Mouse (Mus musculus): ENCODE measurements around the gene Pola1. TPM values are rescaled to one million over a fixed set of nuclear protein-coding genes. Genes with fewer than 3 reads are reported as not detected.
"Not testable (repeated sequence)": the region's sequence is repeated elsewhere in the genome, so short reads cannot be mapped to it uniquely, and the experiment has no call there.

The Pola1 gene
- polyA plus RNA-seq, 1 experiment from 2014 or later = 3.0 TPM

GRCm38 (mm10) chrX:93502865-93503353 lies 129.0 kb downstream of the Pola1 start:
- no peak overlapping the region for H3K4me3 ChIP-seq (ENCODE audit: low read depth, low read length)
- no peak for TF ChIP-seq CTCF (IDR thresholded peaks at IDR 0.05; ENCODE audit: low read depth)
- H3K36me3 ChIP-seq (ENCODE audit: control insufficient read depth, insufficient read depth) = no peaks in the 10 kb centered on the region
- H3K27ac ChIP-seq (ENCODE audit: low read depth, low read length) = no peak overlapping the region
- 79% methylated on average over 2 of the region's 2 CpGs for WGBS
- no peak overlapping the region for H3K9ac ChIP-seq (ENCODE audit: low read depth, low read length)
- H3K4me1 ChIP-seq (replicated peaks; ENCODE audit: control insufficient read depth, insufficient read depth, low read length) = no peaks in the 10 kb centered on the region
- H3K9me3 ChIP-seq (ENCODE audit: control insufficient read depth) = no peaks in the 10 kb centered on the region
- no peak overlapping the region for H3K4me2 ChIP-seq (replicated peaks; ENCODE audit: low read depth)
- H3K27me3 ChIP-seq (replicated peaks; ENCODE audit: control insufficient read depth, insufficient read depth, low read length) = no peaks in the 10 kb centered on the region
- ATAC-seq = no peak

- no peak overlapping the region for H3K4me2 ChIP-seq (replicated peaks; ENCODE audit: low read depth)
- no peak overlapping the region for H3K4me3 ChIP-seq (ENCODE audit: low read depth, low read length)
- H3K4me1 ChIP-seq (replicated peaks; ENCODE audit: control insufficient read depth, insufficient read depth, low read length) = no peaks in the 10 kb centered on the region
- no peak overlapping the region for H3K9ac ChIP-seq (ENCODE audit: low read depth, low read length)
- H3K27me3 ChIP-seq (replicated peaks; ENCODE audit: control insufficient read depth, insufficient read depth, low read length) = no peaks in the 10 kb centered on the region
- H3K9me3 ChIP-seq (ENCODE audit: control insufficient read depth) = no peaks in the 10 kb centered on the region
- H3K27ac ChIP-seq (ENCODE audit: low read depth, low read length) = no peak overlapping the region
- TF ChIP-seq CTCF (IDR thresholded peaks at IDR 0.05; ENCODE audit: low read depth) = no peak
- WGBS = 88% methylated on average over 6 of the region's 6 CpGs
- ATAC-seq = no peak
- no peaks in the 10 kb centered on the region for H3K36me3 ChIP-seq (ENCODE audit: control insufficient read depth, insufficient read depth)
These were observed 134.4 kb downstream of the Pola1 start for GRCm38 (mm10) chrX:93497597-93497996.

GRCm38 (mm10) chrX:93465711-93466110 lies 166.2 kb downstream of the Pola1 start:
- Histone ChIP-seq H3K4me3 (ENCODE audit: low read depth, low read length) (no peak overlapping the region), H3K4me1 (replicated peaks; ENCODE audit: control insufficient read depth, insufficient read depth, low read length) (no peaks in the 10 kb centered on the region), H3K27me3 (replicated peaks; ENCODE audit: control insufficient read depth, insufficient read depth, low read length) (no peaks in the 10 kb centered on the region), H3K4me2 (replicated peaks; ENCODE audit: low read depth) (no peak overlapping the region), H3K36me3 (ENCODE audit: control insufficient read depth, insufficient read depth) (no peaks in the 10 kb centered on the region), H3K9ac (ENCODE audit: low read depth, low read length) (no peak overlapping the region), H3K9me3 (ENCODE audit: control insufficient read depth) (no peaks in the 10 kb centered on the region), H3K27ac (ENCODE audit: low read depth, low read length) (no peak overlapping the region)
- ATAC-seq = no peak
- TF ChIP-seq CTCF (IDR thresholded peaks at IDR 0.05; ENCODE audit: low read depth) = peak; percentile 55
- WGBS = 32% methylated on average over 1 of the region's 1 CpGs

GRCm38 (mm10) chrX:93429738-93430260 lies 202.2 kb downstream of the Pola1 start:
- ATAC-seq = no peak
- H3K27me3 ChIP-seq (replicated peaks; ENCODE audit: control insufficient read depth, insufficient read depth, low read length) = no peaks in the 10 kb centered on the region
- H3K4me2 ChIP-seq (replicated peaks; ENCODE audit: low read depth) = no peak overlapping the region
- no peak for TF ChIP-seq CTCF (IDR thresholded peaks at IDR 0.05; ENCODE audit: low read depth)
- no peak overlapping the region for H3K4me3 ChIP-seq (ENCODE audit: low read depth, low read length)
- H3K36me3 ChIP-seq (ENCODE audit: control insufficient read depth, insufficient read depth) = no peaks in the 10 kb centered on the region
- H3K9ac ChIP-seq (ENCODE audit: low read depth, low read length) = no peak overlapping the region
- no peak overlapping the region for H3K27ac ChIP-seq (ENCODE audit: low read depth, low read length)
- H3K4me1 ChIP-seq (replicated peaks; ENCODE audit: control insufficient read depth, insufficient read depth, low read length) = no peaks in the 10 kb centered on the region
- WGBS = 77% methylated on average over 6 of the region's 6 CpGs
- no peaks in the 10 kb centered on the region for H3K9me3 ChIP-seq (ENCODE audit: control insufficient read depth)

- Histone ChIP-seq H3K9ac (ENCODE audit: low read depth, low read length) (no peak overlapping the region), H3K4me2 (replicated peaks; ENCODE audit: low read depth) (no peak overlapping the region), H3K4me1 (replicated peaks; ENCODE audit: control insufficient read depth, insufficient read depth, low read length) (no peaks in the 10 kb centered on the region), H3K36me3 (ENCODE audit: control insufficient read depth, insufficient read depth) (no peaks in the 10 kb centered on the region), H3K4me3 (ENCODE audit: low read depth, low read length) (no peak overlapping the region), H3K9me3 (ENCODE audit: control insufficient read depth) (no peaks in the 10 kb centered on the region), H3K27ac (ENCODE audit: low read depth, low read length) (no peak overlapping the region), H3K27me3 (replicated peaks; ENCODE audit: control insufficient read depth, insufficient read depth, low read length) (no peaks in the 10 kb centered on the region)
- ATAC-seq = no peak
- TF ChIP-seq CTCF (IDR thresholded peaks at IDR 0.05; ENCODE audit: low read depth) = no peak
- WGBS = 88% methylated on average over 9 of the region's 9 CpGs
These were observed 202.8 kb downstream of the Pola1 start for GRCm38 (mm10) chrX:93428956-93429737.

- not testable (repeated sequence) for H3K4me3 ChIP-seq (ENCODE audit: low read depth, low read length); H3K9ac ChIP-seq (ENCODE audit: low read depth, low read length); H3K27me3 ChIP-seq (replicated peaks; ENCODE audit: control insufficient read depth, insufficient read depth, low read length); H3K4me2 ChIP-seq (replicated peaks; ENCODE audit: low read depth); H3K9me3 ChIP-seq (ENCODE audit: control insufficient read depth); H3K4me1 ChIP-seq (replicated peaks; ENCODE audit: control insufficient read depth, insufficient read depth, low read length); ATAC-seq; H3K36me3 ChIP-seq (ENCODE audit: control insufficient read depth, insufficient read depth); H3K27ac ChIP-seq (ENCODE audit: low read depth, low read length)
These were observed 231.1 kb downstream of the Pola1 start for GRCm38 (mm10) chrX:93400871-93401270.
